Mouse (Mus musculus) naive thymus-derived CD4-positive, alpha-beta T cell, adult 2 months (primary cell): ENCODE results near the gene Wwtr1.

ENCODE experiments used
- DNase-seq: peaks from one replicate; pipeline ENCODE4 v3.0.0-alpha.2; 2011; ENCODE audit warnings: low read depth

The Wwtr1 gene

DNA sequence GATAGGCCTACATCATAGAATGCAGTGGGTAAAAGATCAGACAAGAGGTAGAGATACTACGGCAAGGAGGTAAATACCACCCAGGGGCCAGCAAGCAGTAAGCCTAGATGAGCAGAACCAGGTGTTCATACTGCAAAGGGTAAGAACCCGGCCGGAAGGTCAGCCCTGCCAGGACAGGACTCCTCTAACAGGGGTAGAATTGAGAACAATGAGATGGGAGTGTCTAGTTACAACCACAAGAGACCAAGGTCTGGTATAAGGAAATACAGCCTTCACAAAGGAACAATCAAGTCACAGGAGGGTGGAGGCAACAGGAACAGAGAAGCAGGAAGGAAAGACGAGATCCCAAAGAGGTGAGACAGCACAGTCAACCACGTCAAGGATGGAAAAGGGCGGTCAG, 16.9 kb downstream of the Wwtr1 start:
- DNase-seq = no peak

DNA sequence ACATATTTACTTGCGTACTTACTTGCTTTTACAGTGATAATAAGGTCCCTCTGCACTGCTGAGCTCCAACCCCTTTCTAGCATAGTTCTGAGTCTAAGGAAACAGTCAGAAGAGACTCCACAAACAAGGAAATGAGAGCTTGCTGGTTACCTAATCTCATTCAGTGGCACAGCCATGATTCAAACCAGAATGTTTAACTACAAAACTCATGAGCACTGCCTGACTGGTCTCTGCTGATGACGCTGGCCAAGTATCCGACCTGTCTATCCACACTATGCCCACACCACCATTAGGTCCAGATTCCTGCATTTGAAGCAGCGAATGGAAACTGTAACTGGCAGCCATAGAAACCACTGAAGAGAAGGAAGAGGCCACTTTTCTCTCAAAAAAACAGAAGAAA, 18.3 kb downstream of the Wwtr1 start:
- DNase-seq = no peak

DNA sequence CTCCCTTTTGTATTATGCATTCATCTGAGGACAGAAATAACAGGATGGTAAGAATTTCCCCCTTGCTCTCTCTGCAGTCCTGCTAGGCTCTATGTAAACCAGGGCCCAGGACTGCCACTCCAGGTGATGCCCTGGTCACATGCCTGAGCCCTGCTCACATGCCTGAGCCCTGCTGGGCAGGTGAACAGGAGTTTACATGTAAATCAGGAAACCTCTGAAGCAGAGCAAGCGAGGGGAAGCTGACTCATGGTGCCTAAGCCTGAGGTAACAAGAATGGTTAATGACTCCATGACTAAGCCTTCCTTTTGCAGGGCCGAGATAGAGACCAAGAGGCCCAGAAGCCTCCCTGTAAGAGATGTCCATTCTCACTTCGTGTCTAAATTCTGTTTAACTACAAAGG, 20.1 kb downstream of the Wwtr1 start:
- DNase-seq = no peak

DNA sequence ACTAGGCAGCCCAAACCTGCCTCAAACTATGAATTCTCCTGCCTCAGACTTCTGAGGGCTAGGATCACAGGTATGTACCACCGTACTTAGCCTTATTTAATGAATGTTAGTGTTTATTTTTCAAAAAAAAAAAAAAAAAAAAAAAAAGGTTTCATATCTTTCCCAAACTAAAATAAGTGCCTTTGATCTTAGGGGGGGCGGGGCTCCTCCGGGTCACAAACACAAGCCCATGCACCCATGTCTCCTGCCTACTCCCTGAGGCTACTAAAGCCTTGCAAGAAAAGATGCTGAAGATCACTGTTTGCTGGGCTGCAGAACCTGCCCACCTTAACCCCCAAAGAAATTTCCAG, 20.8 kb downstream of the Wwtr1 start:
- no peak for DNase-seq

DNA sequence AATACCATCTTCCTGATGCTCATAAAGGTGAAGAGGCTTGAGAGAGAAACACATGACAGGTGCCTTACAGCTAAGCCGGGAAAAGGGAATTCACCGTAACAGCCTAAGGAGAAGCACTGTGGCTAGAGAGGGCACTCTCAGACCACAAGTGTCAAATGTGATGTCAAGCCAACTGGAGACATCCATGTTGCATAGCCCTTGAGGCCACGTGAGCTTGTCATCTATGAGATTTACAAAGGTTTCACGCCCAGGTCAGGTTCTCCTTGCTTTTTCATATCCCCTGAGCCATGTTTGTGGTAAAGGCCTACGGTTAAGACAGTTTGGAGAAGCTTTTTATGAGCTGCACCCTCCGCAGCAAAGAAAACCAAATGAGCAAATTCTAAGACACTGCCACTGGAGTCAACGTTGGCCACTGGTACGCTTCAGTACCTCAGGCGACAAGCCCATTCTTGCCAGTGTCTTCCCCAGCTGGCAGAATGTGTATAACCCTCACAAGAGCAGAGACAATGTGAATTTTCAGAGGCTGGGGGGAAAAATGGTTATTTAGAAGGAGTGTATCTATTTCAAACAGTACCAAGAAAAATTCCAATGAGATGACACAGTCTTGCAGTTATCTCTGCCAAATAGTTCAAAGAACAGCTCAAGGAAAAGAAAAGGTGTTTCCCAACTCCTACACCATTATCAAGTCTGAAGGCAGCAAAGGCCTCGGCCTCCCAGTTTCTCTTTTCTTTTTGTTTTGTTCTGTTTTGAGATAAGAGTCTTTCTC, 21.4 kb downstream of the Wwtr1 start:
- DNase-seq = no peak

DNA sequence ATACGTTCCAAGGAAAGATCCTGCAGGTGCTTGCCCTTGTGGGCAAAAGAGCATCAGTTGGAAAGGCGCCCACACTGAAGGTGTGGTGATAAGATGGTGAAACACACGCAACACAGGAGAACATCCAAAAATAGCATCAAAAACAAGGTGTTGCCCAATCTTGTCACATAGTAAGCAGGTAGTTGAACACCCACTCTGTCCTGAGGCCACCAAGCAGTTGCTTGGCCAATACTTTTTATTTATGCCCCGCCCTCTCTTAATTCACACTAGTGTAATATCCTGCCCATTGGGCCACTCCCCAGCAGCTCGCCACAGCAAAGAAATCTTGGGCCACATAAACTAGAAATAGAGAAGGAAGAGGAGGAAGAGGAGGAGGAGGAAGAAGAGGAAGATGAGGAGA, 22.6 kb downstream of the Wwtr1 start:
- DNase-seq = no peak

DNA sequence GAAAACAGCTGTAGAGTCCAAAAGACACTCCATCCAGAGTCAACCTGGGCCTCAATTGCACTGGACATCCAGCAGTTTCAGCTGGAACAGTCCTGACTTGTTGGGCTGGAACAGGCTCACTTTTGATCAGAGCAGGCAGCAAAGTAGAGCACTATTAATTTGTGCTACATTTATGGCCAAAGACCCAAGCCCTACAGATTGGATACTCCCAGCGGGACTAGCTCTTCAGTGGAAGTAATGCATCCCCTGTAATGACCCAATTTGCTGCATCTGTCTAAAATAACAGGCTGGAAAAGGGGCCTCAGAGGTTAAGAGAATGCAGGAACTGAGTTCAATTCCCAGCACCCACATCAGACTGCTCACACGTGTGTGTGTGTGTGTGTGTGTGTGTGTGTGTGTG, 24.5 kb downstream of the Wwtr1 start:
- DNase-seq = no peak

DNA sequence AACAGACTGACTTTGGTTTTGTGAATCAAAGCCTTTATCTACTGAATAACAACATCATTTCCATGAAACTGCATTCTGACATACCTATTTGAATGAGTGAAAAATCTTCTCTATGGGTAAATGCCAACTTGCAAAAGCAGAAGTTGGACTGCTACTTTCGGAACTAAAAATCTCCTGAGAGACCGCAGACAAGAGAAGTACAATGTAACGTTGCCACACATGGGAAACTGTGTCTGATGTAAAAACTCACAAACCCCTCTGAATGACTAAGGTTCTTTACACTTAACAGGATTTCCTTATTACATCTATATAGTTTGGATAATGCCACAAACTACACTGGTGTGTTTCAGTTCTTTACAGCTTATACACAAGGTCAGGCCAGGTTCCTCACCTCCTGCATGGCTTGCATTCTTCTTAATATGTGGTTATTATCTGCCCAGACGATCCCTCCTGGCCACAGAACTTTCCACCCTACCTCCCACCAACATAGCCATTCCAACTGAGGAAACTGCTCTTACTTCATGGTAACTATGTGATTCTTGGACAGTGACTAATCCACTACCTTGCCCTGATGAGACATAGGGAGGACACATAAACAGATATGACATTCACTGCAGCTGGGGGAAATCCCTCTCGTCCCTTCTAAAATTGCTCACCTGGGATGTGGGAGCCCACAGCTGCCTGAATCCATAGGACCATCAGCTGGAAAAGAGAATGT, 25.1 kb downstream of the Wwtr1 start:
- no peak for DNase-seq

DNA sequence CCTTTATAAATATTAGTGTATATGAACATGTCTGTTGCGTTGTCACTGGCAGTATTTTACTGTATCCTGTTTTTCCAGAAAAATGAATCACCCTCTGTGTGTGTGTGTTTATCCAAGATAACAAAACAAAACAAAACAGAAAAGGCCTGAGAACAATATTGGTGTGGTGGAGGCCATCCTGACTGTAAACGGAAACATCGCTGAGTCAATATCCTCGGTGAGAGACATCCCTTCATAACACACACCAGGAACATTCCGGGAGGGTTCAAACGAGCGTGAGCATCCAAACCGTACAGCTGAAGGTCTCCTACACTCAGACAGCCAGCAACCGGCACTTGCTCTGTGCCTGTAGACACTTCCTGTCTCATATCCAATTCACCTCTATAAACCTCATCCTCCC, 31.6 kb downstream of the Wwtr1 start:
- DNase-seq = no peak

DNA sequence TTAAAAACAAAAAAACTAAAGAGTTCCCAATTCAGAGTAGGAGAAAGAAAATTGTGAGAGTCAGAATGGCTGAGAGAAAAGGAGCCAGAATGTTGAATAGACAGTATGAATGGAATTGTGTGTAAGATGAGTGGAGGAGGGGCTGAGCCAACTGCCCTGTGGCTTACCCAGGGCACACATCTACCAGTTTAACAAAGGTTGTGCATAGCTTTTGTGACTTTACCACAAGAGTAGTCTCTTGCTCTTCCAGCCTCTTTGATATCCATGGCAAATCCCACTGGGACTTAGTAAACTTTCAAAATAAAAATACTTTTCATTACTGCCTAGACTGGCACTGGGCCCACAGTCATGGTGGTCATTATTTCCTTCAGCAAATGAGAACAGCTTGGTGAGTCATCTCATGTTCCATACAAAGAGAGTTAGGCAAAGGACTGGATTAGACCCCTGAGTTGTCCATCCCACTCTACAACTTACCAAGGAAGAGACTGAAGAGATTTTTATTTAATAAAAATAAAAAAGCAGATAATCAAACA, 32.8 kb downstream of the Wwtr1 start:
- no peak for DNase-seq

DNA sequence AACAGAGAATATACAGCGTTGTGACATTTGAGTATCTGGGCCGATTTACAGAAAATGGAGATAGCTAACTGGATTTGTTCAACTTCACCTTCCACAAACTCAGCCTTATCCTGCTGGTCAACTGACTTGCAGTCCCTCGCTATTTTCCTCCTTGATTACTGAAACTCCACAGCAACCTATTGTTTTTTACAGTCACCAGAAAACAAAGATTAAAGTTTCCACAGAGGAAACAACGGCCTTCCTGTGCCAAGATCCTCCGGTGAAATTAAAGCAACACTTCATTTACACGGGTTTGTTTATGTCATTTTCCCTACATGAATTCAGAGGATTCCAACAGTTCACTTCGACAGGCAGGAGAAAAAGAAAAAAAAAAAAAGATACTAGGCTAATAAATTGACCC, 34.5 kb downstream of the Wwtr1 start:
- DNase-seq = no peak

DNA sequence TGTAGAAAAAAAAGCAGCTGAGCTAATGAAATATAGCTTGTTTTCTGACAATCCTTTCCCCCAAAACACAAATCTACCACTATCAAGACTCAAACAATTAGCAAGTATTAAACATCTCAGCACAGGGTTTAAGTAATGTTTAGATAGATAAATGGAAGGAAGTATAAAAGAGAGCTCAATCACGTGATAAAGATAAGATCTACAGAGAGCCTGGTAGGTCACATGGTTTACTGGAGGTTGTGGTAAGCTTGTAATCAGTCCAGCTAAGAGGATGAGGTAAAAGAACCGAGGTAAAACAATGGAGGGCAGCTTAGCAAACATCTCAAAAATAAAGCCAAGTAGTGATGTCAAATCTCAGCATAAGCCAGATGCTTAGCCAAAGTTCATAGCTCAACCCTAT, 35.2 kb downstream of the Wwtr1 start:
- DNase-seq = no peak

DNA sequence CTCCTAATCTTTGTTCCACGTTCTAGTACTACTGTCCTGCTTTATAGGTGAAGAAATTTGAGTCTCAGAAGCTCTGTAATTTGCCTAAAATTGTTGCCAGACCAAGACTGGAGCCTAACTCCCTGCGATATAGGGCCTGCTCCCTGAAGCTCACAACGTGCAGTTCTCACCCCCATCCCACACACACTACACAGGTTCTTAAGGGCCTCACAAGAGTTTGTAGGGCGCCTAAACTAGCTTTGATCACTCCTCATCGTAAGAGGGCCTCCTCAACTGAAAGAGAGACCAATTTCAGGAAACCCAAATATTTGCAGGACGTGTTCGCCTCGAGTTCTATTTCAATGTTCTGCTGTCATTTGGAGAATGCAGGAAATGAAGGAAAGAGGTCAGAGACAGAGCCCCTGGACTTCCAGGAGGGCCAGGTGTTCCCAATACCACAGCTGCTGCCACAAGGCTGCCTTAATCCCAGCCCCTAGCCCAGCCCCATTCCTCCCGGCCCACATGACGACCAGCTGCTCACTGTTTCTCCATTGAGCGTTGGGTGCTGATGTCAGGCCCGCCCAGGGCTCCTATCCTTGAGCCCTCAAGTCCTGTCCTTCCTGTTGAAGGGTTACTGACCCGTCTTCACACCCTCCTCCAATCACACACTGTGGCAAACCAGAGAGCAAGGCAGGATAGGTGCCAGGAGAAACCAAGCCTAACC, 40.1 kb downstream of the Wwtr1 start:
- no peak for DNase-seq

DNA sequence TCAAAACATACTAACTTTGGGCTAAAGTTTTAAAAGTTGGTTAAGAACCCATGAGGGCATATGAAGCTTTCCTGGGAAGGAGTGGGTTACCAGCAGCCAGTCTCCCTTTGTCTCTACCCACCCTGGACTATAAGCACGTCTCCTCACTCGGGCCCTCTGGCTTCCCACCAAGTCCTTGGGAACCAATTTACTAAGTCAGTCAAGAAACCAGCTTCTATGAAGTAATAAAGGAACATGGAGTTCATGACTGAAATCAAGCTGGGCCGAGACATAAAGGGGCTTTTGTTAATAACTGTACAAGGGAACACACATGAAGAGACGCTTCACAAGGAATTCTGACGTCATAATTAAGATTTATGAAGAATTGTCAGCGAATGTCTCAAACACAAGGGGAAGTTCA, 41.3 kb downstream of the Wwtr1 start:
- DNase-seq = no peak

DNA sequence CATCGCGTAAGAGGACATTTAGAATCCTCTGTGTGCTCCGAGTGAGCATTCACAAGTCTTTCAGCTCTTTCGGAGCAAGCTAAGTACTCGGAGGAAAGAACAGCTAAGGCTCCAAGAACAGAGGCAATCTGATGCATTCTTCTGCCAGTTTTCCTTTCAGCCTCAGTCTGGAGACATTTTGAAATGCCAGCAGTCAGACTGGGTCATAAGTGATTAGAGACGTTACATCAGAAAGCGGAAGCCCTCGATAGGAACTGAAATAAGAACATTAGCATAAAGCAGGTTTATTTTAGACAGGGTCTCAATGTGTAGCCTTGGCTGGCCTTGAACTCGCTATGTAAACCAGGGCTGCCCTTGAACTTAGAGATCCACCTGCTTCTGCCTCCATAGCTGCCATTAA, 41.8 kb downstream of the Wwtr1 start:
- DNase-seq = no peak

DNA sequence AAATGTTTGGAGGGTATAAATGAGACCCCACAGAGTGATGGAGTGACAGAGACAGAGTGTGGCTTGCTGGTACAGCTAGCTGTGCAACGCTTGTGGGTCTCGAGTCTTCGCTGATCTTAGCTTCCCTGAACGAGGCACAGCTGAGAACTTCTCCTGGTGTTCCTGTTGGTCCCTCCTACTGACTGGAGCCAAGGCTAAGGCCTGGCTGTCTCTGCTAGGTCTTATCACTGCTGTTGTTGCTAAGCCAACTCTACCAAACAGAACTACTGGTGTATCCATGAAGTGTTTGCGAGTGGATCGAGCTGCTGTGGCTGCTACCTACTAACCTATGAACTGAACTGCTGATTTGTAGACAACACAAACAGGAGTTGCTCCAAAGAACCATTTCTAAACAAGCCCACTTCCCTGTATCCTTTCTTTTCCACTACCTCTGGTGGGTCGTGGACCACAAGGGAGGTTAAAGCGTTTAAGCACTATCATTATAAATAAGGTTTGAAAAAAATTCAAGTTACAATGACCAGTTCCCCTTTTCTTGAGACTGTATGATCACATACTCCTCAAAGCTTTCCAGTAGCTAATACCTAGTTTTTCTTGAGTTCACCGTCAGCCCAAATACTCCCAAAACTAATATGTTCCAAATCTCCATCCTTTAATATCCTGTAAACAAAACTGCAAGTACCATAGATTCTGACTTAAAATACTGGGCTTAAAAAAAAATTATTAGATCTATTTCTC, 42.6 kb downstream of the Wwtr1 start:
- DNase-seq = no peak

DNA sequence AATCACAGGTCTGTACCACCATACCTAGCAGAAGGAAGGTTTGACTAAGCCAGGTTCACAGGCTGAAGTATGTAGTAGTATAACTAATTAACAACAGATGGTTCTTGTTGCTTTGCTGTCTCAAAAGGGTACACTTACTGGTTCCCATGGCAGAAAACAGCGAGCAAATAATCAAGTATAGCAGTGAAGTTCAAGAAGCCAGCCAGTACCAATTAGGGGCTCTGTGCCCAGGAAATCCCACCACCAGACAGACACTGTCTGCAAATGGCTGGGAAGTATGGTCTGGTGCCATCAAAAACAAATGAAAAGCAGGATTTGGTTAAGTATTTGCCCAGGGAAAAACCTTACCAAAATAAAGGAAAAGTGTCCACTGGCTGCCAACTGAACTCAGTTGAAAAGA, 44.9 kb downstream of the Wwtr1 start:
- no peak for DNase-seq

DNA sequence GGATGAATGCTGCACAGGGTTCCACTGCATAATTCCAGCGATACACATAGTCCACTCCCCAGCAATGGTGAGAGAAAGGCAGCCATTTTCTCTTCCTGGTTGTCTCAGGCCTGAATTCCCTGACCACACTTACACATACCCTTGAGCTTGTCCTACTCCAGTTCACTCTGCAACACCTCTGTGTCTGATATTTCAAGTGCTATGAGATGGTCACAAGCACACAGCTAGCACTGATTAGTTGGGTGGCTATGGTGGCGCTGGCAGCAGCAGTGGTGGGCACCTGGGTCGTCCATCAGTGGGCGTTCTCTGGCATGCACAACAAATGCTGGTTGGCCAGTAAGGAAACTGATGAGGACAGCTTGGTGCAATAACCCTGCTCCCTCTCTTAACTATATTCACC, 45.5 kb downstream of the Wwtr1 start:
- DNase-seq = no peak

DNA sequence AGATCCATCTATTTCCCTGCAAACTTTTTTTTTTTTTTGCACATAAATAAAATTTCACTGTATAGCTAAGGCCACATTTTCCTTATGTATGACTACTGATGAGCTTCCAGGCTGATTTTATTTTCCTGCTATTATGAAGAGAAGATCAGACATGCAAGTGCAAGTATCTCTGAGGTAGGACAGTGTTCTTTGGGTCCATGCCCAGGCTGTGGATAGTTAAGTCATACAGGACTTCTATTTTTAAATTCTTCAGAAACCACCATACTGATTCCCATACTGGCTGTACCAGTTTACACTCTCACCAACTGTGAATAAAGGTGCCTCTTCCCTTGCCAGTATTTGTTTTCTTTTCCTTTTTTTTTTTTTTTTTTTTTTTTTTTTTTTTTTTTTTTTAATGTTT, 48.6 kb downstream of the Wwtr1 start:
- DNase-seq = no peak

DNA sequence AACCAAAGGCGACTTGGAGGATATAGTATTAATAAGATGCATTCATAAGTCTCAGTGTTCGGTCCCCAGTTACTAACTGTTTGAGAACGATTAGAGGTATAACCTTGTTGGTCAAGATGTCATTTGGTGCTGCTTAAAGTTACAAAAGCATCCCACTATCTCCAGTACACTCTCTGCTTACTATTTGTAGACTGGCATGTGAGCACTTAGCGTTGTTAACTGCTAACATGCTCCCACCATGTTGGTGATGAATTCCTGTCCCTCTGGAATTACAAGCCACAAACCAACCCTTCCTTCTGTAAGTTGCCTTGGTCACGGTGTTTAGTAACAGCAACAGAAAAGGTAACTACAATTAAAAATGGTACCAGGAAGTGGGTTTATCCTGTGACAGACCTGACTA, 52.6 kb downstream of the Wwtr1 start:
- no peak for DNase-seq

DNA sequence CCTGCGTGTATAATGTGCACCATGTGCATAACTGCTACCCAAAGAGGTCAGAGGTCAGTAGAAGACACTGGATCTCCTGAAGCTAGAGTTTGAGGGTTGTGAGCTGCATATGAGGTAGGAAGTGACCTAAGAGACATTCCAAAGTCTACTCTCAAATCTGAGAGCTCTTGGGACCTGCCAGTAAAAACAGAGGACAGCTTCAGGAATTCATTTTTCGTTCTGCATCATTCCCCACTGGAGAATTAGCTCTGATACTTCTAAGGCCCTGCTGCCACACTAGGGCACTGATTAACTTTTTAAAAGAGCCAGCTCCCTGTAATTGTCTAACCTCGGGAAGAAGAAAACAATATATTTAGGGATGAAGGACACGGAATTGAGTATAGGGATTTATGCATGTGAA, 53.8 kb downstream of the Wwtr1 start:
- DNase-seq = no peak

DNA sequence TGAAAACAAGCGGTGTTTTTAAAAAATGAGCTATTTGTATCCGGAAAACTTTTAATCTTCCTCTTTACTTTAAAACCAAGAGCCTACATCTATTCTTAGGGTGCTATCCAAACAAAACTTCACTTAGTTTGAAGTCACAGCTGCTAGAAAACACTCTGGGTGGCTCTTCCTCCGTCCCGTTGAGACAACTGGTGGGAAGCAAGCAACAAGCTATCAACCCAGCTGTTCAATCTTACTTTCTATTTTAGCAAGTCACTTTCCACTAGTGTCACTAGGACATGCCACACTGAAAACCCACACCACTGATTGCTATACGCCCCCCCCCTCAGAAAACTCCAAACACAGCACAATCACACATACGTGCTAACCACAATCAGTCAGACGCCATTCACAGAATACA, 55.7 kb downstream of the Wwtr1 start:
- no peak for DNase-seq

DNA sequence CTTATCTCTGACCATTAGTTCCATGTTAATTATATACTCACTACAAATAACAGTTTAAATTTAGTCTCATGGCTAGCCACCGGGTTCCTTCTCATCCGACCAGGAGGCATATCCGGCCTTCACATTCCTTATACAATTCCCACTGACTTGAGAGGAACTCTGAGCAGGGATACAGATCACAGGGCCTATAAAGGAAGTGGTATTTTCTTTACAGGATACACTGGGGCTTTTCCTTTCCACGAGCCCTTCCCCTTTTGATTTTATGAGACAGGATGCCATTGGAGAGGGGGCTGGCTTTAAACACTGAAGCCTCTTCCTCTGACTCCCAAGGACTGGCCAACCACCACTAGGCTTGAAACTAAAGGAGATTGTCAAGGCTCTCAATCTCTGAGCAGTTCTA, 59.6 kb downstream of the Wwtr1 start:
- DNase-seq = no peak
